ENCODE assay signal across 30 mouse cellular contexts in genomic region chr17:64780753-64781490, GRCm38 (mm10). TPM values are rescaled to one million over a fixed set of nuclear protein-coding genes. Genes with fewer than 3 reads are reported as not detected.
DNase-seq lines count a peak whose midpoint lies in the region; ATAC-seq lines count a peak whose summit lies in the region.
"Had no signal": no experiment of that assay in that cellular context is flagged by ENCODE, and none has a peak within 500 bp of the region (broad histone marks: within the 10 kb centered on the region; RNA-seq: fewer than 3 reads in every experiment).

No protein-coding gene starts in this region.

- ATAC-seq in embryonic facial prominence, embryonic 11.5 days (replicated peaks; ENCODE audit: insufficient number of reproducible peaks, low FRiP score, low TSS enrichment, low read depth): peak; percentile 39; the same call in 1 of the 2 replicates
- ATAC-seq in erythroblast, adult 5-6 weeks (replicated peaks; ENCODE audit: low FRiP score, poor library complexity, severe bottlenecking): no peak
- ATAC-seq: forebrain, embryonic 13.5 days; liver, embryonic 12.5 days had no signal

- no peak for DNase-seq in embryonic facial prominence, embryonic 11.5 days (ENCODE audit: low spot score)
- no peak for DNase-seq in embryonic facial prominence, embryonic 10.5 days (ENCODE audit: low spot score)
- DNase-seq in spleen, postnatal 36 days (ENCODE audit: low spot score in 2 of 2): peak; percentile 4 to 12
- no peak for DNase-seq in spleen, postnatal 14 days (ENCODE audit: low spot score in 2 of 2)
- peak; percentile 1 for DNase-seq in c-Kit-positive CD71-negative TER-119-negative erythroid progenitor cells, embryonic 14.5 days (ENCODE audit: low read depth)
- DNase-seq in mesoderm, embryonic 11.5 days (ENCODE audit: low read depth, low spot score): peak; percentile 18
- no peak for DNase-seq in T-cell, adult 2 months (ENCODE audit: low spot score)
- DNase-seq: cerebellum, adult 9-10 months; gastrocnemius, postnatal 14 days; kidney, adult 2 months; kidney, postnatal 36 days; layer of hippocampus, adult 9-11 months; lung, adult 2 months; lung, postnatal 4 days had no signal

- H3K4me1 ChIP-seq in embryonic facial prominence, embryonic 11.5 days (ENCODE audit: control insufficient read depth, insufficient read depth, low read length): no peaks in the 10 kb centered on the region
- peaks cover 11% of the 10 kb centered on the region; the same call in 1 of the 2 replicates for H3K4me1 ChIP-seq in embryonic facial prominence, embryonic 10.5 days
- H3K4me1 ChIP-seq: forebrain, embryonic 13.5 days; heart, embryonic 15.5 days; hindbrain, embryonic 10.5 days; liver, embryonic 12.5 days; midbrain, embryonic 12.5 days had no signal

- no peak overlapping the region for H3K4me3 ChIP-seq in embryonic facial prominence, embryonic 11.5 days (ENCODE audit: low read depth, low read length)
- H3K4me3 ChIP-seq in embryonic facial prominence, embryonic 10.5 days: no peak overlapping the region
- H3K4me3 ChIP-seq: forebrain, embryonic 13.5 days; heart, embryonic 15.5 days; hindbrain, embryonic 10.5 days; liver, embryonic 12.5 days; midbrain, embryonic 12.5 days had no signal

- 77% methylated on average over 18 of the region's 18 CpGs for WGBS in embryonic facial prominence, embryonic 11.5 days
- 81% methylated on average over 18 of the region's 18 CpGs for WGBS in embryonic facial prominence, embryonic 10.5 days

- H3K4me2 ChIP-seq in embryonic facial prominence, embryonic 11.5 days (ENCODE audit: low read depth, low read length): no peak overlapping the region
- H3K4me2 ChIP-seq: forebrain, embryonic 13.5 days; heart, embryonic 15.5 days; liver, embryonic 12.5 days; midbrain, embryonic 12.5 days had no signal

- no peak overlapping the region for H3K9ac ChIP-seq in embryonic facial prominence, embryonic 11.5 days (replicated peaks; ENCODE audit: low read length)
- H3K9ac ChIP-seq: forebrain, embryonic 13.5 days; heart, embryonic 15.5 days; liver, embryonic 12.5 days; midbrain, embryonic 12.5 days had no signal

- H3K27ac ChIP-seq in embryonic facial prominence, embryonic 11.5 days (replicated peaks; ENCODE audit: low read depth, low read length): no peak overlapping the region
- no peak overlapping the region for H3K27ac ChIP-seq in embryonic facial prominence, embryonic 10.5 days (replicated peaks)
- H3K27ac ChIP-seq: forebrain, embryonic 13.5 days; heart, embryonic 15.5 days; hindbrain, embryonic 10.5 days; liver, embryonic 12.5 days; midbrain, embryonic 12.5 days had no signal

- no peaks in the 10 kb centered on the region for H3K36me3 ChIP-seq in embryonic facial prominence, embryonic 11.5 days (replicated peaks; ENCODE audit: control insufficient read depth, insufficient read depth, low read depth, low read length)
- H3K36me3 ChIP-seq in embryonic facial prominence, embryonic 10.5 days (replicated peaks): no peaks in the 10 kb centered on the region
- H3K36me3 ChIP-seq: heart, embryonic 15.5 days; hindbrain, embryonic 10.5 days; liver, embryonic 12.5 days; midbrain, embryonic 12.5 days had no signal

- H3K9me3 ChIP-seq in embryonic facial prominence, embryonic 11.5 days (replicated peaks; ENCODE audit: control insufficient read depth, low read length): no peaks in the 10 kb centered on the region
- H3K9me3 ChIP-seq in embryonic facial prominence, embryonic 10.5 days: no peaks in the 10 kb centered on the region
- H3K9me3 ChIP-seq: forebrain, embryonic 13.5 days; heart, embryonic 15.5 days; hindbrain, embryonic 10.5 days; liver, embryonic 12.5 days; midbrain, embryonic 12.5 days had no signal

- no peaks in the 10 kb centered on the region for H3K27me3 ChIP-seq in embryonic facial prominence, embryonic 11.5 days (ENCODE audit: control insufficient read depth, insufficient read depth, low read length)
- no peaks in the 10 kb centered on the region for H3K27me3 ChIP-seq in embryonic facial prominence, embryonic 10.5 days (replicated peaks; ENCODE audit: low read depth, poor library complexity, severe bottlenecking)
- H3K27me3 ChIP-seq: CH12.LX; forebrain, embryonic 13.5 days; heart, embryonic 15.5 days; liver, embryonic 12.5 days; midbrain, embryonic 12.5 days had no signal

RNA-seq across cellular contexts. Expression of gene 4930583I09Rik, which starts 54.9 kb away (rescaled TPM):
- not detected in 2 replicates for polyA plus RNA-seq in embryonic facial prominence, embryonic 11.5 days (2014; fragmentation: Nextera tagmentation; extraction: Ambion mirVana)
- polyA plus RNA-seq in embryonic facial prominence, embryonic 10.5 days (2016; fragmentation: Nextera tagmentation; extraction: Ambion mirVana): not detected in 2 replicates
- total RNA-seq in erythroblast, adult 5-6 weeks (2015; ENCODE audit: low replicate concordance): not detected in 2 replicates
- not detected in 2 replicates for total RNA-seq in erythroblast, adult 5-6 weeks (2017; ENCODE audit: low replicate concordance)
- total RNA-seq: CH12.LX; common myeloid progenitor, adult 5-6 weeks; gastrocnemius, postnatal 14 days; heart, adult 8-10 months; left cerebral cortex, adult 8-10 months; monocyte, adult 5-6 weeks had no signal
- polyA plus RNA-seq: forebrain, embryonic 13.5 days; frontal cortex, adult 2 months; heart, embryonic 15.5 days; hindbrain, embryonic 10.5 days; kidney, adult 2 months; limb, embryonic 11.5 days; liver, embryonic 12.5 days; lung, adult 2 months; midbrain, embryonic 12.5 days; neural tube, embryonic 11.5 days; small intestine, adult 2 months; stomach, embryonic 16.5 days had no signal

Comparison
In these comparisons a context has a peak if more than half of its experiments do, and no peak if none do; other contexts are left out.
1. DNase-seq: peak in spleen, postnatal 36 days (2 of 2), c-Kit-positive CD71-negative TER-119-negative erythroid progenitor cells, embryonic 14.5 days (single experiment) and mesoderm, embryonic 11.5 days (single experiment); none in embryonic facial prominence, embryonic 11.5 days (single experiment), embryonic facial prominence, embryonic 10.5 days (single experiment), spleen, postnatal 14 days (0 of 2) and T-cell, adult 2 months (single experiment).